Mouse (Mus musculus): ENCODE data around the gene Ccdc194. TPM values are rescaled to one million over a fixed set of nuclear protein-coding genes. Genes with fewer than 3 reads are reported as not detected.

The Ccdc194 gene
- polyA plus RNA-seq, 1 experiment from 2014 or later: 0.09 TPM

- 78% methylated on average over 3 of the region's 3 CpGs for WGBS
- H3K27ac ChIP-seq: no peak overlapping the region
- H3K4me1 ChIP-seq: peaks cover 22% of the 10 kb centered on the region
- H3K9ac ChIP-seq: peak overlapping the region; percentile 82
- H3K27me3 ChIP-seq: no peaks in the 10 kb centered on the region
- H3K4me3 ChIP-seq: peak overlapping the region; percentile 75
- H3K4me2 ChIP-seq: peak overlapping the region; percentile 93
- no peaks in the 10 kb centered on the region for H3K9me3 ChIP-seq (replicated peaks)
- H3K36me3 ChIP-seq (ENCODE audit: poor library complexity, severe bottlenecking): peaks cover 52% of the 10 kb centered on the region
- no peak for ATAC-seq
Observed at GRCm38 (mm10) chr8:71470146-71470912, 55.2 kb downstream of the Ccdc194 start.

Other genes with a start within 250 kb of the Ccdc194 start
- gene Use1, start 158.9 kb downstream of the Ccdc194 start, polyA plus RNA-seq (2015; fragmentation: Nextera tagmentation; extraction: Ambion mirVana): 95.8 and 99.4 TPM in 2 replicates
- 3.6 and 4.5 TPM in 2 replicates for gene Ocel1, start 154.4 kb downstream of the Ccdc194 start, polyA plus RNA-seq (2015; fragmentation: Nextera tagmentation; extraction: Ambion mirVana)
- 11.6 and 12.9 TPM in 2 replicates for gene Nr2f6, start 143.8 kb downstream of the Ccdc194 start, polyA plus RNA-seq (2015; fragmentation: Nextera tagmentation; extraction: Ambion mirVana)
- gene Ushbp1, start 129.9 kb downstream of the Ccdc194 start, polyA plus RNA-seq (2015; fragmentation: Nextera tagmentation; extraction: Ambion mirVana): 3.7 and 4.2 TPM in 2 replicates
- 99.2 and 101 TPM in 2 replicates for gene Babam1, start 128.8 kb downstream of the Ccdc194 start, polyA plus RNA-seq (2015; fragmentation: Nextera tagmentation; extraction: Ambion mirVana)
- gene Ankle1, start 119.7 kb downstream of the Ccdc194 start, polyA plus RNA-seq (2015; fragmentation: Nextera tagmentation; extraction: Ambion mirVana): 30.9 and 32.3 TPM in 2 replicates
- 93.9 and 95.7 TPM in 2 replicates for gene Abhd8, start 62.1 kb downstream of the Ccdc194 start, polyA plus RNA-seq (2015; fragmentation: Nextera tagmentation; extraction: Ambion mirVana)
- 212 and 245 TPM in 2 replicates for gene Mrpl34, start 60.8 kb downstream of the Ccdc194 start, polyA plus RNA-seq (2015; fragmentation: Nextera tagmentation; extraction: Ambion mirVana)
- 185 and 193 TPM in 2 replicates for gene Dda1, start 56.5 kb downstream of the Ccdc194 start, polyA plus RNA-seq (2015; fragmentation: Nextera tagmentation; extraction: Ambion mirVana)
- gene Ano8, start 39.7 kb downstream of the Ccdc194 start, polyA plus RNA-seq (2015; fragmentation: Nextera tagmentation; extraction: Ambion mirVana): 4.0 and 4.5 TPM in 2 replicates
- 13.4 TPM in 2 replicates for gene Gtpbp3, start 37.6 kb downstream of the Ccdc194 start, polyA plus RNA-seq (2015; fragmentation: Nextera tagmentation; extraction: Ambion mirVana)
- gene Plvap, start 14.0 kb downstream of the Ccdc194 start, polyA plus RNA-seq (2015; fragmentation: Nextera tagmentation; extraction: Ambion mirVana): 13.6 and 14.0 TPM in 2 replicates
- 7.6 and 8.3 TPM in 2 replicates for gene Bst2, start 11.7 kb upstream of the Ccdc194 start, polyA plus RNA-seq (2015; fragmentation: Nextera tagmentation; extraction: Ambion mirVana)
- gene Mvb12a, start 17.2 kb upstream of the Ccdc194 start, polyA plus RNA-seq (2015; fragmentation: Nextera tagmentation; extraction: Ambion mirVana): 52.9 and 55.3 TPM in 2 replicates
- not detected in 2 replicates for gene Tmem221, start 33.2 kb upstream of the Ccdc194 start, polyA plus RNA-seq (2015; fragmentation: Nextera tagmentation; extraction: Ambion mirVana)
- gene Nxnl1, start 40.9 kb upstream of the Ccdc194 start, polyA plus RNA-seq (2015; fragmentation: Nextera tagmentation; extraction: Ambion mirVana): 0.06 TPM in 1 of 2 replicates, not detected in the other
- gene Slc27a1, start 43.2 kb upstream of the Ccdc194 start, polyA plus RNA-seq (2015; fragmentation: Nextera tagmentation; extraction: Ambion mirVana): 59.9 and 61.0 TPM in 2 replicates
- gene Pgls, start 66.5 kb upstream of the Ccdc194 start, polyA plus RNA-seq (2015; fragmentation: Nextera tagmentation; extraction: Ambion mirVana): 201 and 206 TPM in 2 replicates
- gene Fam129c, start 71.9 kb upstream of the Ccdc194 start, polyA plus RNA-seq (2015; fragmentation: Nextera tagmentation; extraction: Ambion mirVana): 5.1 and 6.2 TPM in 2 replicates
- 37.5 and 39.9 TPM in 2 replicates for gene Colgalt1, start 85.3 kb upstream of the Ccdc194 start, polyA plus RNA-seq (2015; fragmentation: Nextera tagmentation; extraction: Ambion mirVana)
- 13.0 and 15.8 TPM in 2 replicates for gene Unc13a, start 146.0 kb upstream of the Ccdc194 start, polyA plus RNA-seq (2015; fragmentation: Nextera tagmentation; extraction: Ambion mirVana)
- 1.6 and 1.7 TPM in 2 replicates for gene Jak3, start 150.6 kb upstream of the Ccdc194 start, polyA plus RNA-seq (2015; fragmentation: Nextera tagmentation; extraction: Ambion mirVana)
- gene Insl3, start 163.5 kb upstream of the Ccdc194 start, polyA plus RNA-seq (2015; fragmentation: Nextera tagmentation; extraction: Ambion mirVana): 0.47 TPM in 1 of 2 replicates, not detected in the other
- 0.33 and 0.44 TPM in 2 replicates for gene B3gnt3, start 176.1 kb upstream of the Ccdc194 start, polyA plus RNA-seq (2015; fragmentation: Nextera tagmentation; extraction: Ambion mirVana)
- 39.6 and 47.2 TPM in 2 replicates for gene Fcho1, start 200.0 kb upstream of the Ccdc194 start, polyA plus RNA-seq (2015; fragmentation: Nextera tagmentation; extraction: Ambion mirVana)

Data from forebrain, embryonic 13.5 days (tissue).